Mouse (Mus musculus): ENCODE data around the gene Cdk18. TPM values are rescaled to one million over a fixed set of nuclear protein-coding genes. Genes with fewer than 3 reads are reported as not detected.

The Cdk18 gene
- polyA plus RNA-seq, 1 experiment from 2014 or later, result 2.4 TPM

DNA sequence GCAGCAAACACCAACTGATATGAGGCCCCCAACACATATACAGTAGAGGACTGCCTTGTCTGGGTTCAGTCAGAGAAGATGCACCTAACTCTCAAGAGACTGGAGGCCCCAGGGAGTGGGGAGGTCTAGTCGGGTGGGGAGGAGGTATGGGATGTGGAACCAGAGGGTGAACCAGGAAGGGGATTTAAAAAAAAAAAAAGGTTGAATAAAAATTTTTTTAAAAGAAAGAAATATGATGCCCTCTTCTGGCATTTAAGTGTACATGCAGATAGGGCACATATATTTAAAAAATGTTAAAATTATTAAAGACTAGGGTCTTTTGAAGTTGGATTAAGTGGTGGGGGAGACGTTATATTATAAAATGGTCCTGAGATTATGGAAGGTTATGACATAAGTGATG, 30.1 kb downstream of the Cdk18 start:
- no peaks in the 10 kb centered on the region for H3K4me1 ChIP-seq (ENCODE audit: control insufficient read depth, insufficient read depth, low read length)
- no peaks in the 10 kb centered on the region for H3K27me3 ChIP-seq (ENCODE audit: control insufficient read depth, insufficient read depth, low read depth, low read length)
- no peak overlapping the region for H3K9ac ChIP-seq (ENCODE audit: low read depth, low read length)
- H3K4me2 ChIP-seq (ENCODE audit: low read length), result no peak overlapping the region
- H3K9me3 ChIP-seq (replicated peaks; ENCODE audit: control insufficient read depth, low read length, poor library complexity, severe bottlenecking), result no peaks in the 10 kb centered on the region
- H3K36me3 ChIP-seq (ENCODE audit: control insufficient read depth, insufficient read depth, low read length), result no peaks in the 10 kb centered on the region
- WGBS, result 81% methylated on average over 2 of the region's 2 CpGs
- no peak overlapping the region for H3K27ac ChIP-seq (ENCODE audit: low read length)
- ATAC-seq, result no peak
- no peak overlapping the region for H3K4me3 ChIP-seq (ENCODE audit: low read depth, low read length)

DNA sequence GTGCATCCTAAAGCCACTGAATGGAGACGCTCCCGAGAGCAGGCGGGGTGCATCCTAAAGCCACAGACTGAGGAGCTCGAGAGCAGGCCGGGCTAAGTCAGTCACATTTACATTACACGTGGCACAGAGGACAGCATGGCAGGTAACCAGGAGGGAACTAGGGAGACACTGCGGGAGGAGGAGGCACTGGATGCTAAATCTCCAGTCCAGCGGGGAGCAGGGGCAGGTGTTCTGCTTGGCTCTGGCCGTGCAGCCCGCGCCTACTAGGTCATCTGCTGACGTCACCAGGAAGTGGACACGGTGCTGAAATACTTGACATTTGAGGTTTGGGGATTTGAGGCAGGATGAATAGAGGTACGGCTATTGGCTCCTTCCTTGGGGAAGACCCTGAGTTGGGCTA, 35.1 kb downstream of the Cdk18 start:
- Histone ChIP-seq H3K9me3 (replicated peaks; ENCODE audit: control insufficient read depth, low read length, poor library complexity, severe bottlenecking) (0 out of 2 replicates have a peak, but pooled peaks cover 3% of the 10 kb centered on the region), H3K36me3 (ENCODE audit: control insufficient read depth, insufficient read depth, low read length) (no peaks in the 10 kb centered on the region), H3K9ac (ENCODE audit: low read depth, low read length) (no peak overlapping the region), H3K27ac (ENCODE audit: low read length) (no peak overlapping the region), H3K4me1 (ENCODE audit: control insufficient read depth, insufficient read depth, low read length) (no peaks in the 10 kb centered on the region), H3K4me2 (ENCODE audit: low read length) (no peak overlapping the region), H3K27me3 (ENCODE audit: control insufficient read depth, insufficient read depth, low read depth, low read length) (no peaks in the 10 kb centered on the region), H3K4me3 (ENCODE audit: low read depth, low read length) (no peak overlapping the region)
- no peak for ATAC-seq
- 64% methylated on average over 14 of the region's 14 CpGs for WGBS

- no peak overlapping the region for H3K9ac ChIP-seq (ENCODE audit: low read depth, low read length)
- 84% methylated on average over 6 of the region's 6 CpGs for WGBS
- ATAC-seq, result no peak
- H3K4me1 ChIP-seq (ENCODE audit: control insufficient read depth, insufficient read depth, low read length), result no peaks in the 10 kb centered on the region
- H3K27me3 ChIP-seq (ENCODE audit: control insufficient read depth, insufficient read depth, low read depth, low read length), result no peaks in the 10 kb centered on the region
- no peaks in the 10 kb centered on the region for H3K36me3 ChIP-seq (ENCODE audit: control insufficient read depth, insufficient read depth, low read length)
- H3K4me2 ChIP-seq (ENCODE audit: low read length), result no peak overlapping the region
- H3K27ac ChIP-seq (ENCODE audit: low read length), result no peak overlapping the region
- H3K9me3 ChIP-seq (replicated peaks; ENCODE audit: control insufficient read depth, low read length, poor library complexity, severe bottlenecking), result 0 out of 2 replicates have a peak, but pooled peaks cover 3% of the 10 kb centered on the region
- H3K4me3 ChIP-seq (ENCODE audit: low read depth, low read length), result no peak overlapping the region
Measured at GRCm38 (mm10) chr1:132101953-132102697, 37.4 kb downstream of the Cdk18 start.

- Histone ChIP-seq H3K27ac (ENCODE audit: low read length) (no peak overlapping the region), H3K27me3 (ENCODE audit: control insufficient read depth, insufficient read depth, low read depth, low read length) (no peaks in the 10 kb centered on the region), H3K4me1 (ENCODE audit: control insufficient read depth, insufficient read depth, low read length) (no peaks in the 10 kb centered on the region), H3K9ac (ENCODE audit: low read depth, low read length) (no peak overlapping the region), H3K9me3 (replicated peaks; ENCODE audit: control insufficient read depth, low read length, poor library complexity, severe bottlenecking) (0 out of 2 replicates have a peak, but pooled peaks cover 3% of the 10 kb centered on the region), H3K4me2 (ENCODE audit: low read length) (no peak overlapping the region), H3K4me3 (ENCODE audit: low read depth, low read length) (no peak overlapping the region), H3K36me3 (ENCODE audit: control insufficient read depth, insufficient read depth, low read length) (no peaks in the 10 kb centered on the region)
- 66% methylated on average over 4 of the region's 4 CpGs for WGBS
- no peak for ATAC-seq
Measured at GRCm38 (mm10) chr1:132099775-132100174, 39.7 kb downstream of the Cdk18 start.

DNA sequence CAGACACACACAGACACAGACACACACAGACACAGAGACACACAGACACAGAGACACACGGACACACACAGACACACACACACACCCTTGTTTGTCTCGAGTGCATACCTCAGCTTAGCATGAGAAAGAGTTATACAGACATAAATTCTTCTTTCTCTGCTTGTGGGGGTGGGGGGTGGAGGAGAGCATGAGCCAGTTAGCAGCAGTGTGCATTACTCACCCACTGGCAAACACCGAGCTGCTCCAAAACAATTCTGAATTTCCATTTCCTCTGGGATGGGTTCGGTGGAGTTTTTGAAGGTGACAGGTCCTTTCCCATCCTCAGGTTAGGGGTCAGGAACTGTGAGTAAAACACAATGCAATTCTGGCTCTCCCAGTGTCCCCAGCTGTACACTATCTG, 40.5 kb downstream of the Cdk18 start:
- Histone ChIP-seq H3K4me1 (ENCODE audit: control insufficient read depth, insufficient read depth, low read length) (no peaks in the 10 kb centered on the region), H3K4me2 (ENCODE audit: low read length) (no peak overlapping the region), H3K9ac (ENCODE audit: low read depth, low read length) (no peak overlapping the region), H3K4me3 (ENCODE audit: low read depth, low read length) (no peak overlapping the region), H3K36me3 (ENCODE audit: control insufficient read depth, insufficient read depth, low read length) (no peaks in the 10 kb centered on the region), H3K9me3 (replicated peaks; ENCODE audit: control insufficient read depth, low read length, poor library complexity, severe bottlenecking) (0 out of 2 replicates have a peak, but pooled peaks cover 3% of the 10 kb centered on the region), H3K27me3 (ENCODE audit: control insufficient read depth, insufficient read depth, low read depth, low read length) (no peaks in the 10 kb centered on the region), H3K27ac (ENCODE audit: low read length) (no peak overlapping the region)
- no peak for ATAC-seq
- WGBS, result 82% methylated on average over 4 of the region's 4 CpGs

- Histone ChIP-seq H3K9ac (ENCODE audit: low read depth, low read length) (no peak overlapping the region), H3K27me3 (ENCODE audit: control insufficient read depth, insufficient read depth, low read depth, low read length) (no peaks in the 10 kb centered on the region), H3K9me3 (replicated peaks; ENCODE audit: control insufficient read depth, low read length, poor library complexity, severe bottlenecking) (0 out of 2 replicates have a peak, but pooled peaks cover 3% of the 10 kb centered on the region), H3K4me2 (ENCODE audit: low read length) (no peak overlapping the region), H3K27ac (ENCODE audit: low read length) (no peak overlapping the region), H3K36me3 (ENCODE audit: control insufficient read depth, insufficient read depth, low read length) (no peaks in the 10 kb centered on the region), H3K4me3 (ENCODE audit: low read depth, low read length) (no peak overlapping the region), H3K4me1 (ENCODE audit: control insufficient read depth, insufficient read depth, low read length) (no peaks in the 10 kb centered on the region)
- WGBS, result 82% methylated on average over 1 of the region's 1 CpGs
- no peak for ATAC-seq
Measured at GRCm38 (mm10) chr1:132098076-132098475, 41.4 kb downstream of the Cdk18 start.

DNA sequence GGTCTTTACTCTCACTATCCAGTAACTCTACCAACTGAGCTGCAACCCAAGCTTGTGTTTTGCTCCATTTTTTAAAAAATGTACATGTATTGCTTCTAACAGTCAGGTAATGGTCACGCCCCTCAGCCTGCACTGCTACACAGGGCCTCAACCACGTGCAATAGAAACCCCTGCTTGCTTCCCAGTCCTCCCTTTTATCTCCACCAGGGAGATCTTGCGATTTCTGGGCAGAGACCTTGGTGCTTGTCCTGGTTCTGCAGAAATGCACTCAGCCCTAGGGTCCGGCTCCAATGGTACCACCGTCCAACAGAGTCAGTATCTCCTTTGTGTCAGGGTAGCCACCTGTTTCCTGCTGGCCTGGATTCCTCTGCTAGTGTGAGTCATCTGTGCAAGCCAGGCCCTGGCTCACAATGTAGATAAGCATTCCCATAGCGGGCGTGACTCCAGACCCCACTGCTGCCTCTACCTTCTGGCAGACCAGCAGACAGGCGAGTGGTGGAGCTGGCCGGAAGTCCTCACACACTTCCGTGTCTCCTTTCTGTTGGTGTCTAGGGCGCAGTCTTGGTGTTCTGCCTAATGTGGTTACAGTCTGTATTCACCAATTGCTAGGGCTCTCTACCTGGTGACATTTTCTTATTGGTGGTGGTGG, 44.0 kb downstream of the Cdk18 start:
- no peak for ATAC-seq
- Histone ChIP-seq H3K9me3 (replicated peaks; ENCODE audit: control insufficient read depth, low read length, poor library complexity, severe bottlenecking) (no peaks in the 10 kb centered on the region), H3K27ac (ENCODE audit: low read length) (no peak overlapping the region), H3K27me3 (ENCODE audit: control insufficient read depth, insufficient read depth, low read depth, low read length) (no peaks in the 10 kb centered on the region), H3K4me3 (ENCODE audit: low read depth, low read length) (no peak overlapping the region), H3K4me2 (ENCODE audit: low read length) (no peak overlapping the region), H3K36me3 (ENCODE audit: control insufficient read depth, insufficient read depth, low read length) (no peaks in the 10 kb centered on the region), H3K4me1 (ENCODE audit: control insufficient read depth, insufficient read depth, low read length) (no peaks in the 10 kb centered on the region), H3K9ac (ENCODE audit: low read depth, low read length) (no peak overlapping the region)
- 77% methylated on average over 11 of the region's 11 CpGs for WGBS

GRCm38 (mm10) chr1:132093269-132093668, 46.2 kb downstream of the Cdk18 start:
- Histone ChIP-seq H3K27me3 (ENCODE audit: control insufficient read depth, insufficient read depth, low read depth, low read length) (no peaks in the 10 kb centered on the region), H3K4me1 (ENCODE audit: control insufficient read depth, insufficient read depth, low read length) (no peaks in the 10 kb centered on the region), H3K27ac (ENCODE audit: low read length) (no peak overlapping the region), H3K4me3 (ENCODE audit: low read depth, low read length) (no peak overlapping the region), H3K4me2 (ENCODE audit: low read length) (no peak overlapping the region), H3K9ac (ENCODE audit: low read depth, low read length) (no peak overlapping the region), H3K9me3 (replicated peaks; ENCODE audit: control insufficient read depth, low read length, poor library complexity, severe bottlenecking) (no peaks in the 10 kb centered on the region), H3K36me3 (ENCODE audit: control insufficient read depth, insufficient read depth, low read length) (no peaks in the 10 kb centered on the region)
- 95% methylated on average over 4 of the region's 4 CpGs for WGBS
- ATAC-seq, result no peak

GRCm38 (mm10) chr1:132090266-132090665, 49.2 kb downstream of the Cdk18 start:
- H3K27ac ChIP-seq (ENCODE audit: low read length), result no peak overlapping the region
- no peaks in the 10 kb centered on the region for H3K27me3 ChIP-seq (ENCODE audit: control insufficient read depth, insufficient read depth, low read depth, low read length)
- H3K4me2 ChIP-seq (ENCODE audit: low read length), result no peak overlapping the region
- no peak overlapping the region for H3K9ac ChIP-seq (ENCODE audit: low read depth, low read length)
- H3K9me3 ChIP-seq (replicated peaks; ENCODE audit: control insufficient read depth, low read length, poor library complexity, severe bottlenecking), result no peaks in the 10 kb centered on the region
- H3K36me3 ChIP-seq (ENCODE audit: control insufficient read depth, insufficient read depth, low read length), result no peaks in the 10 kb centered on the region
- H3K4me1 ChIP-seq (ENCODE audit: control insufficient read depth, insufficient read depth, low read length), result no peaks in the 10 kb centered on the region
- no peak for ATAC-seq
- no peak overlapping the region for H3K4me3 ChIP-seq (ENCODE audit: low read depth, low read length)
- 34% methylated on average over 4 of the region's 4 CpGs for WGBS
